Mouse (Mus musculus): ENCODE measurements at regions not wholly inside any gene's neighbourhood (a gene's known extent, or its start where the extent isn't known, plus 50 kb on each side); places are given as distances from the start of the nearest gene placed in this dataset.

DNA sequence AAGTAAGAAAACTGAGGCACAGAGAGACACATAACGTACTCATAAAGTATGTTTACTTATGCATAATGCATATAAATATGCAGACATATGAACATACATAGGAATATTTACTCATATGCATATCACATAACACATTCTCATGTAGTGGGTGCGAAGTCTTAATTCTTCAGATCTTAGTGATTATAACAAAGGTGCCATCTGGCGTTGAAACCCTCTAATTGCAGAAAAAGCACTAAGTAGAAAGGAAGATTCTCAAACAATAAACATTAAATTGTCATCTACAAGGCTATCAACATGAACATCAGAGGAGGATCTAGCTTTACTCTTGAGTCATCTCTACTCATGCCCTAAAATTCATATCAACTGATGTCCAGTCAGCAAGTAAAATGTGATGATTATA, 314.2 kb upstream of the 2610301B20Rik start:
- DNase-seq (ENCODE audit: low spot score in 2 of 2): no peak

DNA sequence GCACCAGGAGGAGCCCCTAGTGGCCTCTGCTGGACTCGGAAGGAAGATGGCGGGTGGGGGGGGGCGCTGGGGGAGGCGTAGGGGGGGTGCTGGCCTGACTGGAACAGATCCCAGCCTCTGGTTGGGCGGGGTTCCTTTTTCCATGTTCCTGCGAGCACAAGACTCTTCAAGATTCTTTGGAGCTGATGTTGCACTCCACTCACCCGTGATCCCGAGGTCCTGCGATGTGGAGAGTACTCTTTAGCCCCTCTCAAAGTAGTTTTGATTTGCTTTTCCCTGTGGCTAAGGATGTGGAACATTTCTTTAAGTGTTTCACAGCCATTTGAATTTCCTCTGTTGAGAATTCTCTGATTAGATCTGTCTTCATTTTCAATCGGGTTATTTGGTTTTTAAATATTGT, 269.8 kb upstream of the 2610301B20Rik start:
- DNase-seq (ENCODE audit: low spot score in 2 of 2): no peak

DNA sequence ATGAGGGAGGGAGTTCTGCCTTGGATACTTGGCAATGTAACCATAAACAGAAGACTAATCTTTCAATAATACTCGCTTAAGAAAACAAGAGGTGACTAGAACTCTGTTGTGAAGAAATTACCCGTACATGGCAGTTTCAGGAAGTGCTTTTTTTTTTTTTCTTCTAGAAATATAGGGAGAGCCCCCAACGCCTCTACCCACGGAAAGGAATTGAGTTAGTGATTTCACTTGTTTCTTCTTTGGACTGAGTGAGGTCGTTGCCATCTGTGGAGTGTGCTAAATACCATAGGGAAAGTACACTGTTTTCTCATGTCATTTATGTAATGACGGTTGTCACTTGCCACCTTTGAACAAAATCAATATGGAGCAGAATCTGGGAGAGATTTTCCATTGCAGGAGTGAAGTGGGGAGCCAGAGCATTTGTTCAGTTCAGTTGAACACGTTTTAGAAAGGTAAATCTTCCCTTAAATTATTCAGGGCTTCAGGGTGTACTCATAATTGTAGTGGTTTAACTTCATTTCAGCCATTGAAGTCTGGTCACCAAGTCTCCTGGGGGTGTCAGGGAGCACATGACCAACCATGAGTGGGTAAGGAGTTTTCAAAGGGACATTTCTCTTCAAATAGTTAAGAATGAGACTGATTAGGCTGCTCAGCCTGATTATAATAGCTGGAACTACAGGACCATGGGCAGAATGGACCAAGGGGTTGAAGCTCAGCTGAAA, 266.3 kb upstream of the 2610301B20Rik start:
- no peak for DNase-seq (ENCODE audit: low spot score in 2 of 2)

DNA sequence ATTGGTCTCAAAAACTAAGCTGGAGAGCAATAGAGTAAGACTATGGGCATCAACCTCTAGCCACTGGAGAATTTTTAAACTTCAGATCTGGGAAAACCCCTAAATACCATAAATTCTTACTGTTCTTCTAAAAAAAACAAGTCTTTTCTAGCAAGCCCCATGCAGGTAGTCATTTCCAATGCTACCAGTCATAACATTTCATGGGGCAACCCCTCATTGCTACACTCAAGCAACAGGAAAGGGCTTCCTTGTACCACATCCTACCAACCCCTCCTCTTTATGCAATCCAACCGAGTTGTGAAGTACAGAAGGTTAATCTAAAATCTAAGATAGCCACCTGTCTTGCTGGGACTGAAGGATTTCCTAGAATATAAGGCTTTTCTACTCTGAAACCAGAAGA, 263.5 kb upstream of the 2610301B20Rik start:
- no peak for DNase-seq (ENCODE audit: low spot score in 2 of 2)
